Mouse (Mus musculus) adrenal gland, adult 18-20 months (tissue): ENCODE measurements around the gene Elmod3. TPM values are rescaled to one million over a fixed set of nuclear protein-coding genes. Genes with fewer than 3 reads are reported as not detected.

Source experiments
- DNase-seq, 2 experiments: peaks; one replicate each; pipeline ENCODE4 v3.0.0; 2021 to 2022; ENCODE audit warnings: low spot score in 2 of 2
- long read RNA-seq, 2 experiments: library from polyadenylated mRNA; stranded (forward); transcript quantifications; one replicate each; pipeline ENCODE4 v2.0.0; 2021
- total RNA-seq, 2 experiments: library from RNA; stranded (reverse); gene quantifications; 1 replicate in 1 of 2; 2 replicates in 1 of 2; pipeline ENCODE4 v1.2.3; 2021

The Elmod3 gene
- 10 to 100 TPM; 10.9 to 13.5 TPM for total RNA-seq
- long read RNA-seq, experiment 1, partial matches to known transcripts, result 2 of 10 reads
- long read RNA-seq, experiment 1, other reads (novel, unspliced or antisense), result 2 of 10 reads
- long read RNA-seq, experiment 2, transcript Elmod3-201 (12 exons, 2,122 nt), result major isoform, 5 of 11 reads
- long read RNA-seq, experiment 2, partial matches to known transcripts, result 0 of 11 reads
- long read RNA-seq, experiment 2, other reads (novel, unspliced or antisense), result 4 of 11 reads

GRCm38 (mm10) chr6:72597956-72598753 lies at the start of gene Elmod3, which contains the start of gene Retsat:
Gene Elmod3 (minus strand): TSS chr6:72598413.
Gene Retsat (plus strand): TSS chr6:72598475.
- peak; percentile 95 to 97 for DNase-seq

GRCm38 (mm10) chr6:72647383-72647820 lies 49.2 kb upstream of the Elmod3 start:
- DNase-seq, result peak; percentile 63 to 66

- DNase-seq, result no peak
Measured at GRCm38 (mm10) chr6:72645364-72645763, 47.2 kb upstream of the Elmod3 start.

DNA sequence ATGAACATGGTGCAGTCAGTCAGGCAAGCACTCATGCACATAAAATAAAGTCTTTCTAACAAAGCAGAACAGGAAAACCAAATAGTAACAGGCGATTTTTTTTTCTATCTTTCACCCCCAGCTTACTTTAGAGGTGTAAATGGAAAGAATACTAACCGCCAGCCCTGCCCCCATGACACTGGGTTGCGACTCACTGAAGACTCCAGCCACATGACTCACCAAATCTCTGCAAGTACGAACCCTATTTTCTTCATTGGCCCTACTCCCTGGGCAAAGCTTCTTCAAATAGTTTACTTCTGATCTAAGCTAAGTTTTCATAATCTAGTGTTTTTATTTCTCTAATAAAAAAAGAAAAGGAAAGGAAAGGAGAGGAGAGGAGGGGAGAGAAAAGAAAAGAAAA lies 46.4 kb upstream of the Elmod3 start:
- no peak for DNase-seq

DNA sequence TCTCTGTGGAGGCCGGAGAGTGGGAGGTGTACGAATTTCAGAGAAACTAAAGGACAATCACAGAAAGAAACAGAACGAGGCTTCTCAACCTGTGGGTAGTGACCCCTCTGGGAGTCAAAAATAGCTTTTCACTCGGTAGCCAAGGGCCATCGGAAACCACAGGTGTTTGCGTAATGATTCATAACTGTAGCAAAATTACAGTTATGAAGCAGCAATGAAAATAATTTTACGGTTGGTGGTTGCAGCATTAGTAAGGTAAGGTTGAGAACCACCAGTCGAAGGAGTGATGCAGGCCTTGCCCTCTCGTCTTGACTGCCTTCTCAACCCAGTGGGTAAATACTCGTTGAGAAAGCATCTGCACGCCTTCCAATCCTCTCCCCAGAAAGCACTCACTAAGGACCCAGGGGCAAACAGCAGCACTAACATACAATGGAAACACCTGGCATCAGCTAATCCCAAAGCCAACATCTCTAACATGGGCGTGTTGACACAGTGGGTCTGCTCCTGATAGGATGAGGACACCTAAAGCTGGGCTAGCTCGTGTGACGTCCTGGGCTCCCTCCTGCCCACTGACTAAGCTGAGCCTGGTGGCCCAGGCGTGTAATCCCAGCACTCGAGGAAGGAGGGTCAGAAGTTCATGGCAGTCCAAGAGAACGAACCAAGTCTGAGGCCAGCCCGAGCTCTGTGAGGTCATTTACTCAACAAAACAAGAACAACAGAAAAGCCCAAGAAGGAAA lies 43.2 kb upstream of the Elmod3 start:
- no peak for DNase-seq

DNA sequence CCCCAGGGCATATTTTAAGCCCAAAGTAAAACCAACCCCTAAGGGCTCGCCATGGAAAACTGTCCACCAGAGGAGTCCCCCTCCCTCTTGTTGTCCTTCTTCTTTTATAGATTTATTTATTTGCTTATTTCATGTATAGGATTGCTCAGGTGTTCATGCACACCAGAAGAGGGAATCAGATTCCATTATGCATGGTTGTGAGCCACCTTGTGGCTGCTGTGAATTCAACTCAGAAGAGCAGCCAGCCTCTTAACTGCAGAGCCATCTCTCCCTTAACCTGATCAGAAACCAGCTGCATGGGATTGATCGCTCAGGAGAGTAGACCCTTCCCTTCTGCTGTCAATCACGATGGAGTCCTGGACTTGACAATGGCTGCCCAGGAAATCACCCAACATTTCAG lies 38.7 kb upstream of the Elmod3 start:
- DNase-seq, result no peak

- peak; percentile 35 to 59 for DNase-seq
Measured at GRCm38 (mm10) chr6:72635760-72636431, 37.7 kb upstream of the Elmod3 start.

DNA sequence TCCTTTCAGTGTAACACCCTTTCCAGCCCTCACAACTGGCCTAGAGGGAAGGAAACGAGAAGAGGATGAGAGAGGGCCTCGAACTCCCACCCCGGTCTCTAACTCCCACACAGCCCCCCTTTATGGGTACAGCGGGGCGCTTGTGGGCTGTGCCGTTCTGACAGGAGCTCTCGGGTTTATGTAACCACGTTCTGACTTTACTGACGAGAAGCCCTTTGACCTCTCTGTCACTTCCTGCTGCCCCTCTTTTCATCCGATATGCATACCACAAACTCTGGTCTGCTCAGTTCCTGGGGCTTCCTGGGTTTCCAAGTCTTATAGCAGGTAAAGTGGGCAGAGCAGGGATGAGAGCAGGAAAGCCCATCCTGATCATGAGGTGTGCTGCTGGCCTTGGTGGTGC lies 36.1 kb upstream of the Elmod3 start:
- DNase-seq, result no peak

DNA sequence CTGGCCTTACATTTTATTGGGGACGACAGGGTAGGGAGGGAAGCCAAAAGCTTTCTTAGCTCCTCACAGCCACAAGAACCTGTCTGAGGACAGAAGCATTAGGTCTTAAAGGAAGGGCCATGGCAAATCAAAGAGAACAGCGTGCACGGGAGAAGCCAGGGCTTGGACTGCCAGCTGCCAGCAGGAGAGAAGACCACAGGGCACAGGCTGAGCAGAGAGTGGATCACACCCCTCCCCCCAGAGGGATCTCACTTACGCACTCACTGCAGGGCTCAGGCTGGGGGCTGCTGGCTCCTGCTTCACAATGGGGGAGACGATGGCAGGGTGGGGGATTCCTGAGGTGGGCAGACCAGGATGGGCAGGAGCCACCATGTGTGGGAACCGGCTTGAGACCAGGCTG lies 33.5 kb upstream of the Elmod3 start:
- DNase-seq, result no peak

DNA sequence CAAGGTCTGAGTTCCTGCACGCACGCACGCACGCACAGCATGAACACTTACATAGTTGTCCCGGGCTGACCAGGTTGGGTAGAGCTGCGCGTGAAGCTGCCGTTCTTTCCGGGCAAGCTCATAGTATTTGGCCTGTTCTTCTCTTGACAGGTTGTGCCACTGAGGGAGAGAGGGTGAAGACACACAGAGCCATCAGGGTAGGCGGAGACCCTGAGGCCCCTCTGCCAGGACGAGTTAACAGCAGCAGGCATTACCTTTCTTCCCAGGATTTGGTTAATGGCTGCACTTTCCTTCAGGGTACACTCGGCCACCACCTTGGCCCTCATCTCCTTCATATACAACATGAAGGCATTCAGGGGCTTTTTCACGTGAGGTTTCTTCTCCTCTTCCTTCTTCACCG lies 32.7 kb upstream of the Elmod3 start:
- no peak for DNase-seq

DNA sequence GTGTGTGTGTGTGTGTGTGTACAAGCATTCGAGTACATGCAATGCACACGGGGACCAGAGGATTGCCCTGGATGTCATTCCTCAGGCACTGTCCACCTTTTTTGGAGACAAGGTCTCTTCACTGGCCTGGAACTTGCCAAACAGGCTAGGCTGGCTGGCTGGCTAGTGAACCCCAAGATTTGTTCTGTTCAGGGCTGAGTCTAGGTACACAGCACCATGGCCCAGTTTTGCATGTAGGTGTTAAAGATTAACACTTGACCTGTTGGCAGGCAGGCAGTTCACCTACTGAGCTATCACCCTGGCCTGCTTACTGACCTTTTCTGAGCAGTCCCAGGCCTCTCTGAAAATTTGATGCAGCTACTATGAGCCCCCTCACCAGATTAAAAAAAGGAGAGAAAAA lies 32.2 kb upstream of the Elmod3 start:
- DNase-seq, result no peak

DNA sequence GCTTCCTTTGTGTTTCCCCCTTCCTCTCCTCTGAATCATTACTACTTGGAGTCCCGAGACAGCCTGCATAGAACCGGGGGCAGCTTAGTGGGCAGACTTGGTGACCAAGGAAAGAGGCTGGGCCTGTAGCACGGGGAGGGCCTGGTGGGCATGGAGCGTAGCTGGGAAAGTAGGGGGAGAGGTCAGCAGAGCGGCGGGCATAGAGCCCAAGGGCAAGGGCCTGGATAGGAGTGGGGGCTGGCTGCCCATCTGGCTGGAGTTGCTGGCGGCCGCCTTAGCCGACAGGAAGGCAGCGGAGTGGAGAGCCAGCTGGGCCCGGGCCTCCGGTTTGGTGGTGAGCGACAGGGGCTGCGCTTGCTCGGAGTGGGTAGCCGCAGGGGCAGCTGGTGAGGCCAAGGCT lies 29.1 kb upstream of the Elmod3 start:
- DNase-seq, result no peak

DNA sequence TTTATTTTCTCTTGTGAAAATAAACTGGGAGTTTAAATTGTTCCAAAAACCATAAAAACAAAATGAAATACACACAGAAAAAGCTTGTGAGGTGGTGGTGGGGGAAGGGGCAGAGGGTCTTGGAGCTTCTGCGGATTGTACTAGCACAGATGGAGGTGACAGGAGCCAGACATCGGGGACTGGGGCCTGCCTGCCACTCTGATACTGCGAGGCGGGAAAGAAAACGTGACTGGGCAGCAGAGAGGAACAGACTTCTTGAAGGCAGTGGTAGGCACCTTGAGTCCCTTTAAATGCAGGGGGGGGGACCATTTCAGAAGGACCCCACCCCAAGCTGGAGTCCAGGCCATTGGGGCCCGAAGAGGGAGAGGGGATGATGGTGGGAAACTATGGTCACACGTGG lies 28.2 kb upstream of the Elmod3 start:
- no peak for DNase-seq

DNA sequence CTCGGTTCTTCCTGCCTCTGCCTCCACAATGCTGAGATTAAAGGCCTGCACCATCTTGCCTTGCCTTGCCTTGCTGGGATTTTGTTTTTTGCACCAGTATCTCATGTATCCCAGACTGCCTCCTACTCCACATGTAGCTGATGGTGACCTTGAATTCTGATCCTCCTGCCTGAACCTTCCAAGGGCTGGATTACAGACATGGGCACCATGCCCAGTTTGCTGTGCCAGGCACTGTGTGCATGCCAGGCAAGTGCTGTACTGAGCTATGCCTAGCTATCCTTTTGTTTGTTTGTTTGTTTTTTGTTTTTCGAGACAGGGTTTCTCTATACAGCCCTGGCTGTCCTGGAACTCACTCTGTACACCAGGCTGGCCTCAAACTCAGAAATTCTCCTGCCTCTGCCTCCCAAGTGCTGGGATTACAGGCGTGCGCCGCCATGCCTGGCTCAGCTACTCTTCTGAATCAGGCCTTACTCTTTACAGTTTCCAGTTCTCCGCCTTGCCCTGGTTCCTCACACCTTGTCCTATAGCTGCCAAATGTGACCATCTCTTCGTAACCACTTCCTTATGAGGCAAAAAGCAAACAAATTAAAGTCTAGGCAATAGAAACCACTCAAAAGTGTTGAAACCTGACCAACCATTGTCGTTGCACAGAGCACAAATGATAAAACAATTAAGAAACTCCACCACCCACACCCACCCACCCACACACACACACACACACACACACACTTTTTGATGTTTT lies 25.6 kb upstream of the Elmod3 start:
- peak; percentile 48 to 57 for DNase-seq

DNA sequence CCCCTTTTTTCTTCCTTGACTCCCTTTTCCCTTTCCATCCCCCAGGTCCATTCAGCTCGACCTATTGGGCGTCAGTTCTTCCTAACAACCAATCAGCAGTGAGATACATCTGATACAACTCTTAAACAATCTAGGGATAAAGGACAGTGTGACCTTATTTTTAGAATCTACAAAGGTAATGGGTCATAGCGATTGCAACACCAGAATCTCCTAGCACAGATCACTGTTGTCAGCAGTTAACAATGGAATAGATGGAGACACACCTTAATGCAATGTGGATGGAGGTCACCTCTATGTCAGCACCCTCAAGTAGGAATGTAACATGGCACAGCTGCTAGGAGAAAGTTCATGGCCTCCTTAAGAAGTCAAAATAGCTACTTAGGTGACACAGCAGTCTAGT lies 24.7 kb upstream of the Elmod3 start:
- no peak for DNase-seq

DNA sequence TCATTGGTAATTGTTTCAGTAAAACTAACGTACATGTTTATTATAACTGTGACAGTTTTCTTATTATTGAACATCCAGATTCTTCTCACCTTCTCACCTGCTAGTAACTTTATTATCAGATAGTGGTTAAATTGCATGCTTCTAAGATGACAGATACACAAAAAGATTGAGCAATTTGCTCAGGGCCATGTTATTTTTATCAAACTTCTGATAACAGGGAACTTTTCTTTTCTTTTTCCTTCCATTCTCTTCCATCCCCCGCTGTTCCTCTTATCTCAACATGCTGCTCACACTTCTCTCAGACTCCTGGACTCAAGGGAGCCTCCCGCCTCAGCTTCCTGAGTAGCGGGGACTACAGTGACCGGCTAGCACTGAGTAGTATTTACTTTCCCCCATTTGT lies 22.7 kb upstream of the Elmod3 start:
- DNase-seq, result no peak

DNA sequence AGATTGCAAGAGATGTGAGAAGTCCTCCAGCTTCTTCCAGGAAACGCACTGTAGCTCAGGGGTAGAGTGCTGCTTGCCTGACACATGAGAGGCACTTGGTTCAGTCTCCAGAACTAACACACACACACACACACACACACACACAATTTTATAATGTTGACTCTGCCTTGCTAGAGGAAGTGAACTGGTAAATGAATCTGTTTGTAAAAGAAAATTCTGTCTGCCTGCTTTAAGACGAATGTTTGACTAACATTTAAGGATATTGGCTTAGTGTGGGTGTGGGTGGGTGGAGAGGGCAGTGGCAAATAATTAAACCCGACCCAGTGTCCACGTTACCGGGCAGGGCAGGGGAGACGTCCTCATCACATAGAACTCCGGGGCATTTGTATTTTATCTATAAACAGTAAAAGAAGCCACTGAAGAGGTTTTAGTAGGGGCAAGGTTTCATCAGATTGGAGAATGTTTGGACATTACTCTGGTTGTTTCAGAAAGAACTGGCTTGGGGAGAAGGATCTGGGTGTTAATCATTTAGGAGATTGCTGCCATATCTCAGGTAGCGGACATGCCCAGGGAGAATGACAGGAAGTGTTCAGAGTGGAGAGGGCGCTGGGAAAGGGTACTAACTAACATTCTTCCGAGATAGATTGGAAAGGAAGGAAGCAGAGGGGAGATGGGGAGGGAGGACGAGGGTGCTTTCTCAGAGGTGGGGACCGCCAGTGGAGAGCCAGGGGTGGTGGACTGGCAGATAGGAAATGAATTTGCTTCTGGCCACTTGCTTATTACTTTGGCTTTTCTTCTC lies 21.7 kb upstream of the Elmod3 start:
- DNase-seq, result no peak

GRCm38 (mm10) chr6:72616643-72617288 lies 18.6 kb upstream of the Elmod3 start, which contains the start of gene Tgoln1:
Gene Tgoln1 (minus strand): TSS chr6:72617000.
- peak; percentile 92 to 93 for DNase-seq
